Mouse (Mus musculus): ENCODE results near the gene Kank1.

DNA sequence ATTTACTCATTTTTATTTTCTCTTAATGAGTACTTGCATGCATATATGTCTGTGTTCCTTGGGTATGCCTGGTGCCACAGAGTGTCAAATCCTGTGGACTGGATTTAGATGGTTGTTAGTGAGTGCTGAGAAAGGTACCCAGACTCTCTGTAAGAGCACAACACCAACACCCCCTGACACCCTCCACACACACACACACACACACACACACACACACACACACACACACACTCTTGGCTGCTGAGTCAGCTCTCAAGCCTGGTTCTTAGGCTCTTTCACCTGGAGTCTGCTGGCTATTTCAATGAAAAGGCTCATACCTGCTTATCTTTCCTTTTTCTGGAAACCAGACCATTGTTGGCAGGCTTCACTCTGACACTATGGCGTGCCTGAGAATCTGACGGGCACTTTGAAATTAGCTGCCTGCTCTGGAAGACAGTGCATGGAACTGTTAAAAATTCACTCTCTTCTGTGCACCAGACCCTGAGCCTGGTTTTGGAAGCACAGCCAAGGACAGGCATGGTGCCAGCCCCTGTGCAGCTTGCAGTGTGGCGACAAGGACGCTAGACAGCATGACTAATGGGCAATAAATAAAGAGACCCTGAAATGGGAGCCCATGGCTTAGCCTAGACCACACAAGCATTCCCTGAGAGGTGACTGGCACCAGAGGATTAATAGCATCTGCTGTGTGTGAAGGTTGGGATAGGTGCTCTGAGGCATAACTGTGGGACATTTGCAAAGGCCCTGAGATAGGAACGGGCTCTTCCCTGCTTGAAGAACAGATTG, 49.2 kb downstream of the Kank1 start:
- no peak for TF ChIP-seq CTCF (IDR thresholded peaks at IDR 0.05; ENCODE audit: extremely low read depth, insufficient read length, insufficient replicate concordance, low read depth, low read length)
- no peak for TF ChIP-seq POLR2A (IDR thresholded peaks at IDR 0.05; ENCODE audit: low read depth, low read length)
